Mouse (Mus musculus) neural tube, embryonic 12.5 days (tissue): ENCODE results near the gene Tmem266. TPM values are rescaled to one million over a fixed set of nuclear protein-coding genes. Genes with fewer than 3 reads are reported as not detected.

Experiments used
- ATAC-seq: fragments of 200-750 bp; cut with Nextera tagmentation; 2 replicates; pipeline ENCODE4 v1.8.0; 2017; ENCODE audit warnings: low read depth, mild to moderate bottlenecking, moderate TSS enrichment, moderate library complexity; ENCODE audit not compliant: low FRiP score
- H3K27ac ChIP-seq: fragments of 300-500 bp; sonication (generic); 2 replicates; pipeline ENCODE4 v1.5.1; 2016
- H3K27me3 ChIP-seq: fragments of 300-500 bp; sonication (generic); replicated peaks from 2 replicates; pipeline ENCODE4 v1.6.1; 2016; ENCODE audit warnings: mild to moderate bottlenecking
- H3K36me3 ChIP-seq: fragments of 300-500 bp; sonication (generic); 2 replicates; pipeline ENCODE4 v1.6.1; 2016; ENCODE audit warnings: mild to moderate bottlenecking
- H3K4me1 ChIP-seq: fragments of 300-500 bp; sonication (generic); 2 replicates; pipeline ENCODE4 v1.6.1; 2016
- H3K4me2 ChIP-seq: fragments of 300-500 bp; sonication (generic); replicated peaks from 2 replicates; pipeline ENCODE4 v1.6.1; 2016; ENCODE audit warnings: mild to moderate bottlenecking
- H3K4me3 ChIP-seq: fragments of 300-500 bp; sonication (generic); 2 replicates; pipeline ENCODE4 v1.5.1; 2016
- H3K9ac ChIP-seq: fragments of 300-500 bp; sonication (generic); 2 replicates; pipeline ENCODE4 v1.6.1; 2016; ENCODE audit warnings: mild to moderate bottlenecking
- H3K9me3 ChIP-seq: fragments of 300-500 bp; sonication (generic); 2 replicates; pipeline ENCODE4 v1.6.1; 2016; ENCODE audit warnings: mild to moderate bottlenecking
- WGBS: fragments of 180-500 bp; shearing (Covaris S2); methylation state at CpG from one replicate; pipeline ENCODE4 v1.1.7; 2016; 5-methylcytosine and 5-hydroxymethylcytosine counted together
- polyA plus RNA-seq: library from polyadenylated mRNA; unstranded; fragments of >200 nt; fragmentation: Nextera tagmentation; extraction: Ambion mirVana; gene quantifications from 2 replicates; pipeline ENCODE4 v1.2.1, GENCODE M21; 2016

Tmem266 gene
- polyA plus RNA-seq, 1 experiment from 2014 or later: 1.7 TPM

DNA sequence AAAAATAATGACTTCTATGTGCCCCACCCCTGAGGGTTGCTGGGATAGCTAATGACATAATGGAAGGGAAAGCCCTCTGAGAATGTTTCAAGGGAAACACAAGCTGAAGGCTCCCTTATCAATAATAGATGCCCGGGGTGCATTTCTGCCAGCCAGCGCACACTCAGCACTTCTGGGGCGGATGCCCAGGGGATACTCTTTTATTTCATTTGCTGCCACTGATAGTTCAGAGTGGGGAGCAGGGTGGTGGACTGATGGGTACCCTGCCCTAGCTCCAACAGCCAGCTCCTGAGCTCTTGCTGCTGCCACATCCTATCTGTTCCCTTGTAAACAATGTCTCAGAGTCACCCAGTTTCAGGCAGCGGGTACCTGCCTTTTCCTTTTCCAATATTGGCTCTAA, 120.8 kb downstream of the Tmem266 start:
- Histone ChIP-seq H3K9ac (no peak overlapping the region), H3K4me3 (no peak overlapping the region), H3K4me2 (no peak overlapping the region), H3K9me3 (no peaks in the 10 kb centered on the region), H3K27ac (no peak overlapping the region), H3K27me3 (peaks cover 10% of the 10 kb centered on the region; the same call in 1 of the 2 replicates), H3K4me1 (peaks cover 9% of the 10 kb centered on the region), H3K36me3 (no peaks in the 10 kb centered on the region)
- no peak; the same call in 1 of the 2 replicates for ATAC-seq
- WGBS: 70% methylated on average over 4 of the region's 4 CpGs

DNA sequence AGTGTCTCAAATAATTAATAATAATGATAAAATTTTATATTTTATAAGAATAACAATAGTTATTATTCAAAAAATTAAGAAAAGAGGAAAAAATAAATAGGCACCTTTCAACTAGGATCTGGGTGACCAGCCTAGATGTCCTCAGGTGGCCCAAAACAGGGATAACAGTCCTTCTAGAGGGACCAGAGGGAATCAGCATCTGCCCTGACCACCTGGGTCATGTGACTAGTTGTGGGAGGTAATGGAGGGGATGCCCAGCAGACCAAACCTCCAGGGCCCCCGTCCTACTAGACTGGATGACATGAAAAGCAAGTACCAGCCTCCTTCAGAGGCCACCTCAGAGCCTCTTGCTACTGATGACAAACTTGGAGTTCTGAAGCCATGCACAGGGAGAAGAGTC, 122.4 kb downstream of the Tmem266 start:
- H3K4me3 ChIP-seq: no peak overlapping the region
- 62% methylated on average over 1 of the region's 1 CpGs for WGBS
- no peak overlapping the region for H3K27ac ChIP-seq
- no peaks in the 10 kb centered on the region for H3K9me3 ChIP-seq
- H3K9ac ChIP-seq: no peak overlapping the region
- peaks cover 10% of the 10 kb centered on the region; the same call in 1 of the 2 replicates for H3K27me3 ChIP-seq
- H3K36me3 ChIP-seq: no peaks in the 10 kb centered on the region
- H3K4me2 ChIP-seq: no peak overlapping the region
- peaks cover 9% of the 10 kb centered on the region for H3K4me1 ChIP-seq
- ATAC-seq: no peak

DNA sequence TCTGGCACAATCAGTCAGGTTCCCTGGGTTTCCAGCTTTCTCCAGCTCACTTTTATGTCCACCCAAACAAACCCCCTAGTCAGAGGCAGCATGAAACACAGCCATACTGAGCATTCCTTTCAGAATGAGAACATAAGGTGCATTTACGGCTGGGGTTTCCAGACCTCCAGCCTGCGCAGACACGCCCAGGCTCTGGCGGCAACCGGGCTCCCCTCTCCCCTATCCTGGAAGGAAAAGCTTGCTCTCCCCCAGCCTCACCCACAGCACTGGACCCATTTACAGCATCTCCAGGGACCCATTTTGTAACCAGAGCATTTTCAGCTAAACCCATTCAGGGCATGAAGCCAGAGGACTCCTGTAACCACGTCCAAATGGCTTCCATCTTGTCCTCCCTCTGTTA, 123.3 kb downstream of the Tmem266 start:
- Histone ChIP-seq H3K9ac (no peak overlapping the region), H3K9me3 (no peaks in the 10 kb centered on the region), H3K4me1 (peaks cover 9% of the 10 kb centered on the region), H3K4me2 (no peak overlapping the region), H3K27me3 (peaks cover 4% of the 10 kb centered on the region; the same call in 1 of the 2 replicates), H3K36me3 (no peaks in the 10 kb centered on the region), H3K27ac (no peak overlapping the region), H3K4me3 (no peak overlapping the region)
- 66% methylated on average over 6 of the region's 6 CpGs for WGBS
- ATAC-seq: no peak

DNA sequence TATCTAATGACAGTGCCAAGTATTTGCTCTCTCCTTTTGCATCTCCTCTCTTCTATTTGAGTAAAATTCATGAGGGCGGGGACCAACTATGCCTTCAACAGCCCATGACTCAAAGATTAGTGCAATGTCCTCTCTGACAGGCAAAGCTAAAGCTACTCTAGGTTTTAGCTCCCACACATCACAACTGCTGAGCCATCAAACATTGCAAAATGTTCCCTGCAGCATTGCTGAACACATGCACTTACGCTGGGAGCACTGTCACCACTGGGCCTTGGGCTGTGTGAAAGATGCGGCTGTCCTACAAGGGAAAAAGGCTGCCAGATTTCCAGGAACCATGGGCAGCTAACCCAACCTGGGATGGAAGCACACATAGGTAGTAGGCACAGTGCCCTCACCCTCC, 124.7 kb downstream of the Tmem266 start:
- Histone ChIP-seq H3K4me3 (no peak overlapping the region), H3K4me1 (peaks cover 9% of the 10 kb centered on the region), H3K9ac (no peak overlapping the region), H3K27ac (no peak overlapping the region), H3K27me3 (no peaks in the 10 kb centered on the region), H3K4me2 (no peak overlapping the region), H3K36me3 (no peaks in the 10 kb centered on the region), H3K9me3 (no peaks in the 10 kb centered on the region)
- WGBS: 94% methylated on average over 3 of the region's 3 CpGs
- ATAC-seq: no peak

DNA sequence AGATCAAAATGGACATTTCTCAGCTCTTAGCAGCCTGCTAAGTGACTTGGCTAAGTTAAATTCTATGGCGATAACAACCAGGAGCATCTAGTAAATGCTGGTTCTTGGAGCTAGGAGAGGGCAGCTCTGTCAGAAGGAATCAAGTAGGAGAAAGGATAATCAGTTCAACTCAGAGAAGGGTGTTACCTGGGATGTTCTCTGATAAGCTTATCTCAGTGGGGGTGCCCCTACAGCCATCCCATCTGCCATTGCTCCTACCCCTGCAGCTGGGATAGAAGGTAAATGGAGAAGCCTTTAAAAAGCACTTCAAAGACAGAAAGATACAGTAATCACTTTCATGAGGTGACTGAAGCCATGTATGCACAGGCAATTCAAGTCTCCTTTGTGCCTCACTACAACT, 126.2 kb downstream of the Tmem266 start:
- Histone ChIP-seq H3K27ac (no peak overlapping the region), H3K9ac (no peak overlapping the region), H3K4me3 (no peak overlapping the region), H3K27me3 (no peaks in the 10 kb centered on the region), H3K4me2 (no peak overlapping the region), H3K36me3 (no peaks in the 10 kb centered on the region), H3K4me1 (peaks cover 4% of the 10 kb centered on the region; the same call in 1 of the 2 replicates), H3K9me3 (no peaks in the 10 kb centered on the region)
- WGBS: 93% methylated on average over 1 of the region's 1 CpGs
- no peak for ATAC-seq

DNA sequence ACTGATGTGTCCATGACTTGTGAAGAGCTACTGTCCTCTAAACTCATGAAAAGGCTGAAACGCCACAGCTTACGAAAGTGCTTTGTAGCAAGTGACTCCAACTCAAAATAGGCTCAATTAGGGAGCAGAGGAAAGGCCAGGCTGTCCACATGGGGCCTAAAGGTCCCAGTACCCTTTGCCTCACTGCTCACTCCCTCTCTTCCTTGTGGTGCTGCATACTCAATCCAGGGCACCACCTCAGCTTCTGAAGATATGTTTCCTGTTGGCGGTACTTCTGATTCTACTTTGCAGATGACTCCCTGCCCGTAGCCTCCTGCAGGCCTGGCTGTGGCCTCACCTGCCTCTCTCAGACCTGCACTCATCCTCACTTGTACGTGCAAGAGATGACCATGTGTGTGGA, 126.7 kb downstream of the Tmem266 start:
- Histone ChIP-seq H3K4me1 (no peaks in the 10 kb centered on the region; the same call in 1 of the 2 replicates), H3K4me3 (no peak overlapping the region), H3K27me3 (no peaks in the 10 kb centered on the region), H3K9ac (no peak overlapping the region), H3K4me2 (no peak overlapping the region), H3K36me3 (no peaks in the 10 kb centered on the region), H3K9me3 (no peaks in the 10 kb centered on the region), H3K27ac (no peak overlapping the region)
- ATAC-seq: no peak
- 90% methylated on average over 5 of the region's 5 CpGs for WGBS

DNA sequence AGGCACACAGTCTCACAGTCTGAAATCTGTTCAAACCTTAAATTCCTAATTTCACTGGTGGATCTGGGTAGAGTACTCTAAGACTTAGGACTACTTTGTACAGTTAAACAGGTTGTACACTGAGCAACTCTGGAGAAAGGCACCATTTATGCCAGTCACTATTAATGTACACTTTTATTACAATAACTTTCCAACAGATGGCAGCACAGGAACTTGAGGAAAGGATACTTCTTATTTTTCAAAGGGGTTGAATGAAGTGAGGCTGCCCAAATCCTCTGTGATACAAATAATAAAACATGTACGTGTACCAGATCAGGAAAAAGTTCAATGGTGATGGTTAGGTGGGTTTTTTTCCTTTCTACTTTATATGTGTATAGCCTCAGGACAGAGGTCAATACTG, 141.7 kb downstream of the Tmem266 start:
- no peak for ATAC-seq
- Histone ChIP-seq H3K36me3 (peaks cover 4% of the 10 kb centered on the region; the same call in 1 of the 2 replicates), H3K4me1 (no peaks in the 10 kb centered on the region), H3K27ac (no peak overlapping the region), H3K27me3 (no peaks in the 10 kb centered on the region), H3K9ac (no peak overlapping the region), H3K9me3 (no peaks in the 10 kb centered on the region), H3K4me2 (no peak overlapping the region), H3K4me3 (no peak overlapping the region)
- 72% methylated on average over 1 of the region's 1 CpGs for WGBS

DNA sequence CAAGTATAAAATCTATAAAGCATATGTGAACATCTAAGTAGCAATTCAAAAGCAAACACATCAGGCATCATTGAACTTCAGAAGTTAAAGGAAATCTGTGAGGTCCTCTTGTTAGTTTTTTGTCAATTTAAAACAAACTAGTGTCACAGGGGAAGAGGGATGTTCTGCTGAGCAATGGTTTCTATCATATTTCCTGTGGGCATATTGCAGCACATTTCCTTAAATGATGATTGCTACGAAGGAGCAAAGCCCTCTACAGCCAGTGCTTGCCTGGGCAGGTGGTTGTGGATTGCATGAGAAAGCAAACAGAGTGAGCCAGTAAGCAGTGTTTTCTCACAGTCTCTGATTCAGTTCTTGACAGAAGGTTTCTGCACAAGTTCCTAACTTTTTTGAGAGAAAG, 149.4 kb downstream of the Tmem266 start:
- Histone ChIP-seq H3K27me3 (no peaks in the 10 kb centered on the region), H3K9ac (no peak overlapping the region), H3K9me3 (no peaks in the 10 kb centered on the region), H3K4me3 (no peak overlapping the region), H3K27ac (no peak overlapping the region), H3K36me3 (no peaks in the 10 kb centered on the region), H3K4me1 (no peaks in the 10 kb centered on the region), H3K4me2 (no peak overlapping the region)
- ATAC-seq: no peak
- WGBS: 80% methylated on average over 1 of the region's 1 CpGs

DNA sequence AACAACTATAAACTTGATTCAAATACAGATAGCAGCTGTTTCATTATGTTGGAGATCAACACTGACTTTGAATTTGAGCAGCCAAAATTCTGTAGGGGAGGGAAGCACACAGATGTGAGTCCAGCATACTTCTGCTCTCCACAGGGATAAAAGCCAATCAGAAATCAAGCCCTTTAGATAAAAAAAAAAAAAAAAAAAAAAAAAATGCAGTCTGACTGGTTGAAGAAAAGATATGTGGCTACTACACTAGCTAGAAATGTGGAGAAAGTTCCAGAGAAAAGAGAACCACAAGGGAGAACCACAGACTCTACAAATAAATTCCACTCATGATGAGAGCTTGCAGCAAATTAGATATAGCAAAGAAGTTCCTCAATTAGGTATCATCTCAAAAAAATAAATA, 152.0 kb downstream of the Tmem266 start:
- Histone ChIP-seq H3K36me3 (no peaks in the 10 kb centered on the region), H3K9me3 (no peaks in the 10 kb centered on the region), H3K4me2 (no peak overlapping the region), H3K27ac (no peak overlapping the region), H3K27me3 (no peaks in the 10 kb centered on the region), H3K9ac (no peak overlapping the region), H3K4me3 (no peak overlapping the region), H3K4me1 (no peaks in the 10 kb centered on the region)
- ATAC-seq: no peak

DNA sequence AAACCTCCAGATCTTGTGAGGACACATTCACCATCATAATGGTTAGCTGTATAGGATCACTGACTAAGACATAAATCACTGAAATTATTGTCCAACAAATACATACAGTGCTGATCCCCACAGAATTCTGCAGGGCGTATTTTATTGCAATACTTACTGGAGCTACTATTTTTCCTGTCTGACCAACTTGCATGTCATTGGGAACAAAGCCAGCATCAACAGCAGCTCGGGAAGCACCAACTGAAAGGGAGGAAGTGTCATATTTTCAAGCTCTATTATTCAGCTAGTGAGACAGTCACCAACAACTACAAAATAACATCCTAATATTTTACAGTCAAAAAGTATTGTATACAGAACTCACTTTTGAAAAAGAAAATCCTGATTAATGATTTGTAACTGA, 155.4 kb downstream of the Tmem266 start:
- Histone ChIP-seq H3K4me1 (no peaks in the 10 kb centered on the region), H3K36me3 (no peaks in the 10 kb centered on the region), H3K4me3 (no peak overlapping the region), H3K9ac (no peak overlapping the region), H3K9me3 (no peaks in the 10 kb centered on the region), H3K27me3 (no peaks in the 10 kb centered on the region), H3K4me2 (no peak overlapping the region), H3K27ac (no peak overlapping the region)
- no peak for ATAC-seq
- 65% methylated on average over 2 of the region's 2 CpGs for WGBS

Other genes with a start within 250 kb of the Tmem266 start
- gene Ube2q2, start 178.1 kb upstream of the Tmem266 start, polyA plus RNA-seq: 52.7 and 54.5 TPM in 2 replicates
- gene Fbxo22, start 118.0 kb upstream of the Tmem266 start, polyA plus RNA-seq: 80.7 and 82.8 TPM in 2 replicates
- 1.3 and 1.6 TPM in 2 replicates for gene Nrg4, start 69 bp upstream of the Tmem266 start, polyA plus RNA-seq
- gene Etfa, start 185.3 kb downstream of the Tmem266 start, polyA plus RNA-seq: 120 and 124 TPM in 2 replicates
- gene Isl2, start 211.8 kb downstream of the Tmem266 start, polyA plus RNA-seq: 46.4 and 62.5 TPM in 2 replicates